Mouse (Mus musculus) heart, postnatal 14 days (tissue): ENCODE measurements around the gene Olfr223. TPM values are rescaled to one million over a fixed set of nuclear protein-coding genes. Genes with fewer than 3 reads are reported as not detected.
"Not testable (repeated sequence)": the region's sequence is repeated elsewhere in the genome, so short reads cannot be mapped to it uniquely, and the experiment has no call there.

Experiments used
- DNase-seq, 2 experiments: peaks; one replicate each; pipeline ENCODE4 v3.0.0; 2021 to 2022
- intact Hi-C: fragments of 180-260 bp; cut with DNase I; formaldehyde crosslinking; loops from one replicate; pipeline ENCODE4 v1.15.1; 2025
- long read RNA-seq, 2 experiments: library from polyadenylated mRNA; stranded (forward); transcript quantifications; one replicate each; pipeline ENCODE4 v2.0.0; 2021
- total RNA-seq, 2 experiments: library from RNA; stranded (reverse); gene quantifications; 2 replicates each; pipeline ENCODE4 v1.2.3; 2021

Olfr223 gene
- not detected for total RNA-seq
- long read RNA-seq, experiment 1: 0 reads
- long read RNA-seq, experiment 2: 0 reads

DNA sequence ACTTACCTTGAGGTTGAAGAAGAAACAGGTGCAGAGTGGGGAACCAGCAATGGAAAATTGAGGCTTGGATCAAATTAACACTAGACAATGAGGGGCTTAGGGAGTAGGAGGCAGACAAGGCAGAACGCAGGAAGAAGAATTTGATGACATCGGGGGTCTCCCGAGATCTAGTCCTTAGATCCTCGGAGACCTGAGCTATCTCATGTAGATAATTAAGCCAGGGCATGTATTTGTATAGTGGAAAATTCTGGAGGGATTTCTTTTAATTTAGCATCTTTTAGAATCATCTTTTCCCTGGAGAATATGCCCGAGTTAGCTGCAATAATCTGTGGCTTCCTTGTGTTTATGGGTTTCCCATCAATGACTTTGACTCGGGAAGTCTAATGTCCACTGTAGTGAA lies at the start of gene Olfr223:
Gene Olfr223, minus strand, starts transcription at position 101 of the 400 bp plus-strand sequence.
- DNase-seq: no peak
- intact Hi-C loops: no loop called here

GRCm38 (mm10) chr11:59642420-59642819 lies 49.3 kb upstream of the Olfr223 start:
- intact Hi-C loops: no loop called here
- no peak for DNase-seq

- DNase-seq: no peak
- intact Hi-C loops: no loop called here
These were observed 48.1 kb upstream of the Olfr223 start for GRCm38 (mm10) chr11:59641227-59641626.

DNA sequence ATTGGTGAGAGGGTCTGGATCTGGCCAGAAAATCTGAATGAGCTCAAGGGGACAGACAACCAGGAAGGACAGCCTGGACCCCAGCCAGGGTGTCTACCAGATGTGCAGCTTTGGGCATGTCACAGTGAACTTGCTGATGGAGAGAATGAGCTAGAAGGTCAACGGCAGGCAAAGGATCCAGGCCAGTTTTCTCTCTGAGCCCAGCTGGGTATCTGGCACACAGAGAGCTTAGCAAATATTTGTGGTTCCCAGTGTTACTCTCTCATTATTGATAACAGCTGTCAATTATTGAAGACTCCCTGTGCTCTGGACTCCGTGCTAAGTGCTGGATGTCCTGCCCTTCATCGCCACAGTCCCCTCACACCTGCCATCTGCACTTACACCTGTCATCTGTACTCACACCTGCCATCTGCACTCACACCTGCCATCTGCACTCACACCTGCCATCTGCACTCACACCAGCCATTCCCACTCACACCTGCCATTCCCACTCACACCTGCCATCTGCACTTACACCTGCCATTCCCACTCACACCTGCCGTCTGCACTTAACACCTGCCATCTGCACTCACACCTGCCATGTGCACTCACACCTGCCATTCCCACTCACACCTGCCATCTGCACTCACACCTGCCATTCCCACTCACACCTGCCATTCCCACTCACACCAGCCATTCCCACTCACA lies 47.0 kb upstream of the Olfr223 start:
- intact Hi-C loops: no loop called here
- DNase-seq: no peak

GRCm38 (mm10) chr11:59636695-59637414 lies 43.8 kb upstream of the Olfr223 start:
- intact Hi-C loops: no loop called here
- no peak for DNase-seq

DNA sequence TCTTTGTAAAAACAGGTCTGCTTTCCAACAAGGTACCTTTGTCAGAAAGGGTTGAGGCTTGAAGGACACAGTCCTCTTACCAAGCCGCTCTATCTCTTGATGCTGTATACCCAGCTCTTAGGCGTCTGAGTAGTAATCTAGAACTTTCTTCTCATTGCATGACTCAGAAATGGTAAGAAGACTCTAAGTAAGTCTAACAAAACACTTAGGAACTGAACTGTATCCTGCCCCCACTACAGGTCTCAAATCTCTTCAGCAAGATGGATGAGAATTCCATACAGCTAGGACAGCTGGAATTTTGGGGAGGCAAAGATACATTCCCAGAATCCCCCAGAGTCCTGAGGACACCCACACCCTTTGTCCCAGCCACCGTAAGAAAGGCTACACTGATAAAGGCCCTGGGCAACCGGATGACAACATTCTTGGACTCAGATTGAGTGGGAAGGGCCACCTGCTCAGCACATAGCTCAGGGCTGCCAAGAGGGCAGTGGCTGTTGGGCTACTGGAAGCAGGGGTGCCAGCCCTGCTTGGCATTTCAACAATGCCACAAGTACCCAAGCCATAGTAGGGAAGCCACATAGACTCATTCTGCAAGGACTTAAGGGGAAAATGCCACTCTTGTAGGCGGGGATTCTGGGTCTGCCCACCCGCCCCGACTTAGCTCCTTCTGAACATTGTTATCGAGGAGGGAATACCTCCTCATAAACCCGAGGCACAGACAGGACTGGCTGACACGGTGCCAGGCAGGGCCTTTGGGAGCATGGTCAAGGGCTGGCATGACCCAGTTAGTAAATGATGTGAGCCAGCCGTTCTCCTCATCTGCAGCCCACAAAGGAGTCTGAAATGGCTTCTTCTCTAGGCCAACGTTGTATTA lies 43.0 kb upstream of the Olfr223 start:
- intact Hi-C loops: no loop called here
- peak in 1 of 2 experiments; percentile 54 for DNase-seq

DNA sequence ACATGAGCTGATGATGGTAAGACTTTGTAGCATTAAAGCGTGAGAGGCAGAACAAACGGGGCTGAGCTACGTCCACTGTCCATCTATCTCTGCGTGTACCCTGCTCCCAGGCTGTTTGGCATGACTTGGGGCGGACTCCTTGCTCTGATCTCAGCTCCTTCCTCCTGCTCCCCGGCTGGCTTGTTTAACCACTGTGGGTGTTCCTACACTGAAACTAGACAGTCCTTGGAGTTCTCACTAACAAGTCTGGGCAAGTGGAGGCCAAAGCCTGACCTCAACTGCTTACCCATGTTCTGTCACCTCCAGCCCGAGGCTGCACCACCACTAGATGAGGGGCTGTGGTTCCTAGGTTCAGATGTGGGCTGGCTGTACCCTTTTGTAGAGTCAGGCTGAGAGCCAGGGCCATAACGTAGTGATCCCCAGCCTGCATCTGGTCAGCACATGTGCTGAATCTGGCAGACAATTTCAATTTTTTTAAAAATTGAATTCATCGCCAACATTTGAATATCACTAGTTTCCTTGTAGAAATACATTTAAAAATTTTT lies 42.2 kb upstream of the Olfr223 start:
- intact Hi-C loops: no loop called here
- DNase-seq: peak in 1 of 2 experiments; percentile 27

- intact Hi-C loops: no loop called here
- no peak for DNase-seq
These were observed 41.0 kb upstream of the Olfr223 start for GRCm38 (mm10) chr11:59634001-59634660.

DNA sequence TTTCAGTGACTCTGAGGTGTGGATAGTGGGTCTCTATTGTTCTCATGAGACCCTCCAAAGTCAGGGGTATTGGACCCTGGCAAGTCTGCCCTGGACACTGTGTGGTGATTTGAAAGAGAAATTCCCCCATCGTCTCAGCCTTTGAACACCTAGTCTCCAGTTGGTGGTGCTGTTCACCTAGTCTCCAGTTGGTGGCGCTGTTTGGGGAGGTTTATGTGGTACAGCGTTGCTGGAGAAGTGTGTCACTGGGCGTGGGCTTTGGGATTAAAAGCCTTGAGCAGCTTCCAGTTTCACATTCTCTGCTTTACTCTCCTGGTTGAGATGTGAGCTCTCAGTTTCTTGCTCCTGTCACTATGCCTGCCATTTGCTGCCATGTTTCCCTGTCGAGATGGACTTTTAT lies 39.9 kb upstream of the Olfr223 start:
- DNase-seq: peak; percentile 32 to 67
- intact Hi-C loops: no loop called here

DNA sequence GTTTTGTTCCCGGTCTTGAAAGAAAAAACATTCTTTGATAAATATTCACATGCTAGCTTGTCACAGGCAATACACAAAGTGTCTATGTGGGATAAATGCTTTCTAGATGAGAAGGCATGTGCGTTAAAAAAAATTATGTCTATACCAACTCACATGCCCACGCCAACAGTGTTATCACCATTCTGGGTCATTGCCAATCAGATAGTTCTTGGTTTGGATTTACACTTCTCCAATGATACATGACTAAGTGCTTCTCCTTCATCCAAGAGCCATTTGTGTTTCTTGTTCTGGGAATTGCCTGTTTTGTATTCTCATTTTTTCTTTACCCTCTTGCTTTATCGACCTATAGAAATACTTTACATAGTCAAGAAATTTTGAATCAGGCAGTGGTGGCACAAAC lies 38.9 kb upstream of the Olfr223 start:
- no peak for DNase-seq
- intact Hi-C loops: no loop called here

DNA sequence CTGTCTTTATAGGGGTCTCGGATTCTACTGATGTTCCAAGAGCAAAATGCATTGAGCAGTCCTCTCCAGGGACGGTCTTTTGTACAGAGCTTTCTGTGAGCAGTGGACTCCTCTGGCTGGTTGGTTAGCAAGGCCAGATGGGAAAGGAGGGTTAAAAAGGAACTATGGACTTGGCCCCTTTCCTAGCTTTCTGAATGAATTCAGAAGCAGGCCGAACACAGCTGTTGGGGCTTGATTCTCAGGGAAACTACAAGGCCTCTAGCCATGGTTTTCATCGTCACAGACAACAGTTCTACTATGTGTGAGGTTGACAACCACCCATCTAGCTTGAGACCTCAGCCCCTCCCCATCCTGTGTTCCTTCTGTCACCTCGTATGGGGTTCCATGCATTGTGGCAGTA lies 36.8 kb upstream of the Olfr223 start:
- DNase-seq: peak in 1 of 2 experiments; percentile 34
- intact Hi-C loops: no loop called here

GRCm38 (mm10) chr11:59628177-59628576 lies 35.1 kb upstream of the Olfr223 start:
- intact Hi-C loops: no loop called here
- DNase-seq: no peak

GRCm38 (mm10) chr11:59626192-59626591 lies 33.1 kb upstream of the Olfr223 start:
- no peak for DNase-seq
- intact Hi-C loops: no loop called here

- intact Hi-C loops: loop anchor here (2.0 kb wide), 1 partner anchor 113 kb away; no protein-coding TSS in a partner anchor
- peak; percentile 65 to 72 for DNase-seq
These were observed 31.0 kb upstream of the Olfr223 start for GRCm38 (mm10) chr11:59624017-59624630.

GRCm38 (mm10) chr11:59622214-59622613 lies 29.1 kb upstream of the Olfr223 start:
- intact Hi-C loops: loop anchor here (2.0 kb wide), 1 partner anchor 157 kb away; no protein-coding TSS in a partner anchor
- no peak for DNase-seq

GRCm38 (mm10) chr11:59616986-59617385 lies 23.9 kb upstream of the Olfr223 start:
- DNase-seq, intact Hi-C loops: not testable (repeated sequence)

- peak; percentile 35 to 57 for DNase-seq
- intact Hi-C loops: loop anchor here (5.0 kb wide), 1 partner anchor 87 kb away; the partner anchor contains the start of gene Zkscan17
These were observed 21.0 kb upstream of the Olfr223 start for GRCm38 (mm10) chr11:59614120-59614519.

GRCm38 (mm10) chr11:59611646-59612045 lies 18.6 kb upstream of the Olfr223 start:
- DNase-seq: no peak
- intact Hi-C loops: loop anchor here (5.0 kb wide), 1 partner anchor 84 kb away; the partner anchor contains the start of gene Zkscan17

GRCm38 (mm10) chr11:59602287-59602686 lies 9.2 kb upstream of the Olfr223 start:
- no peak for DNase-seq
- intact Hi-C loops: no loop called here
